Mouse (Mus musculus) NIH3T3 (cell line): Measurements from ENCODE around the gene Maz.

Experiments used
- DNase-seq: peaks from one replicate; pipeline ENCODE4 v3.0.0-alpha.2; 2012; ENCODE audit warnings: low read depth

Gene Maz

GRCm38 (mm10) chr7:127007313-127008024 lies 19.4 kb downstream of the Maz start:
- DNase-seq: no peak

GRCm38 (mm10) chr7:127004122-127004875 lies 22.5 kb downstream of the Maz start:
- no peak for DNase-seq

GRCm38 (mm10) chr7:127003620-127004019 lies 23.2 kb downstream of the Maz start:
- no peak for DNase-seq

DNA sequence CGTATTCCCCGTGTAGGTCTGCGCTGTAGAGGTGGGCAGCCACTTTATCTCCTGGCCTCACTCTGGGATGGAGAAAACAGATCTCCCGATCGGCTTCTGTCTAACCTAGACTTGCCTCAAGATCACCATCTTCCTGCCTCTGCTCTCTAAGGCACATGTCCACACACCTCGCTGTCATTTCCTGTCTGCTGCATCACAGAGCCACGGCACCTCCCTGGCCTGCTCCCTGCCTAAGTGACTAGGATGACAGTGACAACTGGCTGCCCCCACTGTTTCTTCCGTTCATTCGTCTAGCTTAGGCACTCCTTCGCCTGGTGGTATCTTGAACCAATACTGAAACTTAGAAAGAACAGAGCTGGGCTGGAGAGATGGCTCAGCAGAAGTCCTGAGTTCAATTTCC lies 27.3 kb downstream of the Maz start:
- DNase-seq: no peak

DNA sequence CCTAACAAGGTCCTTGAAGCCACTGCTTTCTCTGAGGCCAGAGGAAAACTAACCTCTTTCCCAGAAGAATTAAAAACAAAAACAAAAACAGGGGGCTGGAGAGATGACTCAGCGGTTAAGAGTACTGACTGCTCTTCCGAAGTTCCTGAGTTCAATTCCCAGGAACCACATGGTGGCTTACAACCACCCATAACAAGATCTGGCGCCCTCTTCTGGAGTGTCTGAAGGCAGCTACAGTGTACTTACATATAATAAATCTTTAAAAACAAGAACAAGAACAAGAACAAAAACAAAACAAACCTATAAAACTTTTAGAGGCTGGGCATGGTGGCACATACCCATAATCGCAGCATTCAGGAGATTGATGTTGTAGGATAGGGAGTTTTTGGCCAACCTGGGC lies 30.4 kb downstream of the Maz start:
- peak; percentile 32 for DNase-seq

DNA sequence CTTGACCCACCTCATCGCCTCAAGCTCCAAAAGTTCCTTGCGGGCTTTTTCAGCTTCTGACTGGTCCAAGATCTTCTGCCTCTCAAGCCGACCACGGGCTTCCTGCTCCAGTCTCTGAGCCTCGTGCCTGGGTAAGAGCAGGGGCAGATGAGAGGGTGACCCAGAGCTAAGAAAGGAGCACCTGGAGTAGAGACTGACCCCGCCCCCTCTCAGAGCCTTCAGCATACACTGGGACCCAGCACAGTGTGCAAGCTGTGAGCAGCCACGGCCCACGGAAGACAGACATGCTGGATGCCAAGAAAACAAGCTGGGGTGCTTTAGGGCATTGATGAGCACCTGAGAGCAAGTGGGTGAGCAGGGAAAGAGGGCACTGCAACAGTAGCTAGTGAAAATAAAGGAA lies 38.0 kb downstream of the Maz start:
- no peak for DNase-seq

DNA sequence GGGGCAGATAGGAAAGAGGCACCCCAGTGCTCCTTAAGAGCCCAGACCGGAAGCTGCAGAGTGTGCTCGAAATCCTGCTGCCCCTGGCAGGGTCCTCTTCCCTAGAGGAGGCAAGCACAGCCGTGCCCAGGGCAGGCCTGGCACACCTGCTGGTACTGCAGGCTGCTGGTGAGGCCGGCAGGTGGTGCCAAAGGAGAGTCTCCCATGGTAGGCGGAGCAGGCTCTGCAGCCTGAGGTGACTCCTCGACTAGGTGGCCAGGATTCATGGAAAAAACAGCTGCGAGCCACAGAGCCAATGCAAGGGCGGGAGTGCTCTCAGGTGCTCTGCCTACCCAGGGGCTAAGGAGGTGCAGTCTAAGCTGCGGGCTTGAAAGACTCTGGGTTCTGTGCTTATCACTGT lies 40.5 kb downstream of the Maz start:
- peak; percentile 46 for DNase-seq

DNA sequence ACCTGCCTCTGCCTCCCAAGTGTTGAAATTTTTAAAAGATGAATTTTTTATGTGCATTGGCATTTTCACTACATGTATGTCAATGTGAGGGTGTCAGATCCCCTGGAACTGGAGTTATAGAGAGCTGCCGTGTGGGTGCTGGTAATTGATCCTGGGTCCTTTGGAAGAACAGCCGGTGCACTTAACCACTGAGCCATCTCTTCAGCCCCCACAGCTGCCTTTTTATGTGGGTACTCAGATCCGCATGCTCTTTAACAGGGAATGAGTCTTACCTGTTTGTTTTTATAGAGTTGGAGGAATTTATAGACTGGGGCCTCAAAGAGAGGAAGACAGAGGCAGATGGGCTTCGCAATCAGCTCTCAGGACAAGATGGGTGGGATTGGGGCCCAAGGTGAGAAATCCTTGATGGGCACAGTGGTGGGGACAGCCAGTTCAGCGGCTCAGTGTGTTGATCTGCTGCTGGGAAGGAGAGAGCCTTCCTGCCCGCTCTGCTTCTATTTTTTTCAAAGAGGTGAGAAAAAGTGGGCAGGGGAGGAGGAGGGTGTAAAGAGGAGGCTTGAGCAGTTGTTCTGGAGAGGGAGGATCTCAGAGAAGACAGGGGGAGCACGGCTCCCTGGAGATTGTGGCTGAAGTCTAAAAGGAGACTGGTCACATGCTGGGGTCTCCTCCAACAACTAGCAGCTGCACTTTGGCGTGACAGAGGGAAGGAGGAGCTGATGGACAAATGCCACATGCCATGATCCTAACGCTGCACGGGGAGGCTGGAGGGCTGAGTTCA lies 42.0 kb downstream of the Maz start:
- DNase-seq: no peak

- DNase-seq: no peak
Observed at GRCm38 (mm10) chr7:126983113-126983512, 43.7 kb downstream of the Maz start.

DNA sequence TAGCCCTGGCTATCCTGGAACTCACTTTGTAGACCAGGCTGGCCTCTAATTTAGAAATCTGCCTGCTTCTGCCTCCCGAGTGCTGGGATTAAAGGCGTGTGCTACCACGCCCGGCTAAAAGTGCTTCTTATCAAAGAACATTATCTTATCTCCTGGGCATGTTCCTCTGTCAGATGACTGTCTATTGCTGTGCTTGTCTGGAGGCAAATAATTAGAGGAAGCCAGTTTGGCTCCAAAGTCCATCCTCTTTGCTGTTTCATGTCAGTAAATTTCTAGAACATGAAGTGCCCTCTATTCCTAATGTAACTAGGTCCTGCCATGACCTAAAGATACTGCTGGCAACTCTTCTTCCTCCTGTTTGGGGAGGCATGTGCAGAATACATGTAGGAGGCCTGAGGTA lies 44.8 kb downstream of the Maz start:
- DNase-seq: no peak

- DNase-seq: no peak
Observed at GRCm38 (mm10) chr7:126981601-126982000, 45.2 kb downstream of the Maz start.

DNA sequence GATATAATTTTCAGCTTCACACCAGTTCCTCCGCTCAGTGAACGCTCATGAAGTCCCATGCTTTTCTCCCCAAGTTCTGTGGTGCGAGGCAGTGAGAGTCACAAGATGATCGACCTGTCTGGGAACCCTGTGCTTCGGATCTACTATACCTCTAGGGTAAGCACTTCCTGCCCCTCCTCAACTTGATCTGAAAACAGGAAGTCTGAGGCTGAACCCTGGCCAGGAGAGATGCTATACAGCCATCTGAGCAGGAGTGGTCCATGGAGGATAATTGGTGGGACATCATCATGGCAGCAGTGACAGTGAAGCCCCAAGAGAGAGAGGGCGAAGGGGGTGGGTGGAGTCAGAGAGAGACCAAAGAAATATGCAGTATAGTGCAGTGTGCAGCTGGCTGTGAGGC lies 48.0 kb downstream of the Maz start:
- DNase-seq: no peak

DNA sequence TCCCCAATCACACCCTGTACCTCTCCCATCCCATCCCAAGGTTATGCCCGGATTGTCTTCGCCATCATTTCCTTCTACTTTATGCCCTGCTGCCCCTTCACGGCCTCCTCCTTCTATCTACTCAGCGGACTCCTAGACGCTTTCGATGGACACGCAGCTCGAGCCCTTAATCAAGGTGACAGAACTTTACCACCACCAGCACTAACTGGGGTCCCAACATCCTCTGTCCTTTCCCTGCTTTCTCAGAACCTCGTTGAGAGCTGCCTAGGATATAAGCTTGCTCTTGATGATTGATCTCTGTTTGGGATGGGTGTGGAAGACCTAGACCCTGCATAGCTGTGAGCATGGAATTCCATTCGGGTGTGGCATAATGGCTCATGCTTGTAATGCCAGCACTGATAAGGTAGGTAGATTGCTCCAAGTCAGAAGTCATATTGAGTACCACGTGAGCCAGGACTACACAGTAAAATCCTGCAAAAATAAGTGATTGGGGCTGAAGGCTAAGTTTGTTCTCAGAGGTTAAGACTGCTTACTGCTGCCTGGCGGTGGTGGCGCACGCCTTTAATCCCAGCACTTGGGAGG lies 49.9 kb downstream of the Maz start:
- DNase-seq: no peak

DNA sequence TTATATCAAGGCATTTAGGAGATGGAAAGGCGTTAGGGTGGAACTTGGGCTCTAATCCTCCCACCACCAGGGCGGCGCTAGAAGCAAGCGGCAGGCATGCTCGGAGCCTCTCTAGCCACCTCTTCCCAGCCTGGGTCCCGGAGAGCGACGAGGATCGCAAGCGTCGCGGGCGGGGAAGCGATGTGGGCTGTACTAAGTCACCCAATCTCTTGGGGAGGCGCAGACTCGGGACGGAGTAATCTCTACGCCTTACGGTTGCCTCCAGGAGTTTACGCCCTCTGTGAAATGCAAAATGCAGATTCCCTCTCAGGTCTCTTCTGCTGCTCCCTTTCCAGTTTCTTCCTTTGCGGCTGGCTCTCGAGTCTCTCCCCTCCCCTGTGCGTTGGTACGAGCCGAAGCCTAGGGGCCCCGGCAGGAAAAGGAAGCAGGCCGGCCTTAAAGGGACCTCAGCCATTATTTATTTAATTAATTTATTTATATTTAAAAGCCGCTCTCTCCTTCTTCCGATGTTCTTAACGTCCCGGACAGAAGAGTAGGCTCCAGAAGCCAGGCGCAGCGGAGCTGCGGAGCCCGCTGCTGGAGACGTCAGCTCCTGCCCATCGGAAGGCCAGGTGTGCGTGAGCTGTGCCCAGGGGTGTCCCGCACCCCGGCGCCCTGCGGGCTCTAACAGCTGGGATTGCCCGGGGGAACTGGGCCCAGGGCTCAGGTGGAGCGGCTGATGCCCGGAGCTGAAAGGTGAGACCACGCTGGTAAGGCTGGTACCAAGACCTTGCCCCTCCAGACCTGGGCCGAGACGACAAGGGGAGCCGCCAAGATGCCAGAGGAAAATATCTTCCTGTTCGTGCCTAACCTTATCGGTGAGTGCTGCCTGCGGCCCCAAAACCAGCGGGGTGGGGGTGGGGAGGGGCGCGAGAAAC lies 50.6 kb downstream of the Maz start, which contains the start of gene Cdiptos:
Cdiptos (minus strand) TSS at position 149 of the 917 bp plus-strand sequence.
- peak; percentile 97 for DNase-seq

DNA sequence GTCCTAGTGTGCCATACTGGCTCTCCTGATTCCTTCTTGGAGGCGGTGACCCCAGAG lies 51.1 kb downstream of the Maz start, which contains the start of gene Cdipt:
Cdipt (plus strand) TSS at position 22 of the 57 bp plus-strand sequence.
- no peak for DNase-seq

DNA sequence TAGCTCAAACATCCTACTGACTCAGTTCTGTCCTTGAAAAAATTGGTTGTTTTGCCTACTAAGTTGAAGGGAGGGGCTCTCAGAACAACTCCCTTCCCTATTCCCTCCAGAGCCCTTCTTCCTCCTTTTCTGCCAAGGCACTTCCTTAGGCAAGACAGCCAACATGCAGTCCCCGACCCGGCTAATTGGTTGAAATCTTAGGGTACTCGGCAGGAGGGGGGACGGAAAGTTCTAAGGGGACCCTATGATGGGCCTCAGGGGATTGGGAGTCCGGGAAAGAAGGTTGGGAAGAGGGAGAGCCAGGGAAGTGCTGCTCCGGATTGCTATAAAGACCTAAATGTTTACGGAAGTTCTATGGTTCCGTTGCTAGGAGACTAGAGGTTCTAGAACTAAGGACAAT lies 51.3 kb downstream of the Maz start:
- DNase-seq: peak; percentile 45
